Mouse (Mus musculus) heart, embryonic 12.5 days (tissue): ENCODE measurements at regions not wholly inside any gene's neighbourhood (a gene's known extent, or its start where the extent isn't known, plus 50 kb on each side); places are given as distances from the start of the nearest gene placed in this dataset.

Experiments
- ATAC-seq: fragments of 200-750 bp; cut with Nextera tagmentation; 2 replicates; pipeline ENCODE4 v1.8.0; 2017; ENCODE audit warnings: moderate TSS enrichment, moderate library complexity; ENCODE audit not compliant: insufficient number of reproducible peaks, low FRiP score
- H3K27ac ChIP-seq: fragments of 300-500 bp; sonication (generic); 2 replicates; pipeline ENCODE4 v1.5.1; 2016; ENCODE audit warnings: mild to moderate bottlenecking, moderate library complexity; ENCODE audit not compliant: poor library complexity, severe bottlenecking
- H3K27me3 ChIP-seq: fragments of 300-500 bp; sonication (generic); replicated peaks from 2 replicates; pipeline ENCODE4 v1.6.1; 2016; ENCODE audit warnings: mild to moderate bottlenecking, moderate library complexity
- H3K36me3 ChIP-seq: fragments of 300-500 bp; sonication (generic); 2 replicates; pipeline ENCODE4 v1.6.1; 2016; ENCODE audit warnings: mild to moderate bottlenecking, moderate library complexity
- H3K4me1 ChIP-seq: fragments of 300-500 bp; sonication (generic); replicated peaks from 2 replicates; pipeline ENCODE4 v1.6.1; 2016; ENCODE audit warnings: mild to moderate bottlenecking
- H3K4me2 ChIP-seq: fragments of 300-500 bp; sonication (generic); 2 replicates; pipeline ENCODE4 v1.6.1; 2016; ENCODE audit warnings: mild to moderate bottlenecking, moderate library complexity
- H3K4me3 ChIP-seq: fragments of 300-500 bp; sonication (generic); 2 replicates; pipeline ENCODE4 v1.5.1; 2016; ENCODE audit warnings: mild to moderate bottlenecking
- H3K9ac ChIP-seq: fragments of 300-500 bp; sonication (generic); 2 replicates; pipeline ENCODE4 v1.6.1; 2016; ENCODE audit warnings: mild to moderate bottlenecking, moderate library complexity
- H3K9me3 ChIP-seq: fragments of 300-500 bp; sonication (generic); replicated peaks from 2 replicates; pipeline ENCODE4 v1.6.1; 2016; ENCODE audit warnings: mild to moderate bottlenecking, moderate library complexity
- WGBS: fragments of 180-500 bp; shearing (Covaris S2); methylation state at CpG from one replicate; pipeline ENCODE4 v1.1.7; 2016; 5-methylcytosine and 5-hydroxymethylcytosine counted together

- no peak overlapping the region for H3K4me3 ChIP-seq
- no peaks in the 10 kb centered on the region for H3K27me3 ChIP-seq
- WGBS: 87% methylated on average over 4 of the region's 4 CpGs
Measured at GRCm38 (mm10) chr4:8998606-8999005, 759.8 kb upstream of the Car8 start.

GRCm38 (mm10) chr4:8992171-8992570 lies 753.3 kb upstream of the Car8 start:
- Histone ChIP-seq H3K36me3 (no peaks in the 10 kb centered on the region), H3K9ac (no peak overlapping the region), H3K27me3 (no peaks in the 10 kb centered on the region), H3K4me2 (no peak overlapping the region), H3K27ac (no peak overlapping the region), H3K9me3 (no peaks in the 10 kb centered on the region), H3K4me1 (peaks cover 35% of the 10 kb centered on the region), H3K4me3 (no peak overlapping the region)
- ATAC-seq: no peak
- 83% methylated on average over 1 of the region's 1 CpGs for WGBS

More at GRCm38 (mm10) chr4:8998606-8999005, 759.8 kb upstream of the Car8 start:
- Histone ChIP-seq H3K4me1 (peaks cover 7% of the 10 kb centered on the region; the same call in 1 of the 2 replicates), H3K4me2 (no peak overlapping the region), H3K9me3 (no peaks in the 10 kb centered on the region), H3K27ac (no peak overlapping the region), H3K9ac (no peak overlapping the region), H3K36me3 (no peaks in the 10 kb centered on the region)
- no peak for ATAC-seq

- Histone ChIP-seq H3K27ac (0 out of 2 replicates have a peak overlapping the region, but pooled peaks have one; percentile 3), H3K27me3 (no peaks in the 10 kb centered on the region), H3K4me2 (no peak overlapping the region), H3K9me3 (no peaks in the 10 kb centered on the region), H3K4me3 (no peak overlapping the region), H3K4me1 (peaks cover 38% of the 10 kb centered on the region), H3K9ac (no peak overlapping the region), H3K36me3 (no peaks in the 10 kb centered on the region)
- WGBS: 83% methylated on average over 5 of the region's 5 CpGs
- ATAC-seq: no peak
Measured at GRCm38 (mm10) chr4:8990551-8990950, 751.7 kb upstream of the Car8 start.

GRCm38 (mm10) chr4:8989614-8990013 lies 750.8 kb upstream of the Car8 start:
- no peak for ATAC-seq
- WGBS: 82% methylated on average over 6 of the region's 6 CpGs

GRCm38 (mm10) chr4:8989110-8989509 lies 750.3 kb upstream of the Car8 start:
- Histone ChIP-seq H3K9ac (no peak overlapping the region), H3K4me3 (no peak overlapping the region), H3K4me2 (no peak overlapping the region), H3K36me3 (no peaks in the 10 kb centered on the region), H3K9me3 (no peaks in the 10 kb centered on the region), H3K4me1 (peaks cover 38% of the 10 kb centered on the region), H3K27ac (no peak overlapping the region), H3K27me3 (no peaks in the 10 kb centered on the region)
- ATAC-seq: no peak
- WGBS: 83% methylated on average over 4 of the region's 4 CpGs

More at GRCm38 (mm10) chr4:8989614-8990013, 750.8 kb upstream of the Car8 start:
- Histone ChIP-seq H3K4me2 (no peak overlapping the region), H3K9ac (no peak overlapping the region), H3K4me1 (peaks cover 38% of the 10 kb centered on the region), H3K4me3 (no peak overlapping the region), H3K27ac (no peak overlapping the region), H3K27me3 (no peaks in the 10 kb centered on the region), H3K9me3 (no peaks in the 10 kb centered on the region), H3K36me3 (no peaks in the 10 kb centered on the region)

GRCm38 (mm10) chr4:8988345-8988733 lies 749.5 kb upstream of the Car8 start:
- no peaks in the 10 kb centered on the region for H3K36me3 ChIP-seq
- H3K4me1 ChIP-seq: peaks cover 38% of the 10 kb centered on the region
- H3K4me3 ChIP-seq: no peak overlapping the region
- no peaks in the 10 kb centered on the region for H3K9me3 ChIP-seq
- WGBS: 41% methylated on average over 8 of the region's 8 CpGs
- peak overlapping the region; percentile 10; the same call in 1 of the 2 replicates for H3K4me2 ChIP-seq
- H3K9ac ChIP-seq: no peak overlapping the region
- H3K27ac ChIP-seq: no peak overlapping the region
- H3K27me3 ChIP-seq: no peaks in the 10 kb centered on the region
- no peak for ATAC-seq

GRCm38 (mm10) chr4:8987544-8988344 lies 748.9 kb upstream of the Car8 start:
- Histone ChIP-seq H3K27me3 (no peaks in the 10 kb centered on the region), H3K4me2 (peak overlapping the region; percentile 10; the same call in 1 of the 2 replicates), H3K9me3 (no peaks in the 10 kb centered on the region), H3K4me1 (peaks cover 38% of the 10 kb centered on the region), H3K4me3 (no peak overlapping the region), H3K27ac (no peak overlapping the region), H3K9ac (no peak overlapping the region), H3K36me3 (no peaks in the 10 kb centered on the region)
- WGBS: 63% methylated on average over 10 of the region's 10 CpGs
- ATAC-seq: no peak

GRCm38 (mm10) chr4:8986394-8987091 lies 747.7 kb upstream of the Car8 start:
- no peaks in the 10 kb centered on the region for H3K36me3 ChIP-seq
- no peaks in the 10 kb centered on the region for H3K9me3 ChIP-seq
- H3K4me3 ChIP-seq: no peak overlapping the region
- H3K27ac ChIP-seq: no peak overlapping the region
- WGBS: 65% methylated on average over 13 of the region's 13 CpGs
- H3K4me1 ChIP-seq: peaks cover 34% of the 10 kb centered on the region
- H3K27me3 ChIP-seq: no peaks in the 10 kb centered on the region
- no peak overlapping the region for H3K4me2 ChIP-seq
- no peak for ATAC-seq
- H3K9ac ChIP-seq: no peak overlapping the region

GRCm38 (mm10) chr4:8984059-8984606 lies 745.3 kb upstream of the Car8 start:
- H3K36me3 ChIP-seq: no peaks in the 10 kb centered on the region
- H3K4me2 ChIP-seq: no peak overlapping the region
- no peak overlapping the region for H3K9ac ChIP-seq
- 88% methylated on average over 5 of the region's 5 CpGs for WGBS
- H3K9me3 ChIP-seq: no peaks in the 10 kb centered on the region
- ATAC-seq: no peak
- no peak overlapping the region for H3K4me3 ChIP-seq
- H3K27ac ChIP-seq: no peak overlapping the region
- H3K4me1 ChIP-seq: peaks cover 20% of the 10 kb centered on the region
- H3K27me3 ChIP-seq: no peaks in the 10 kb centered on the region

- no peak overlapping the region for H3K9ac ChIP-seq
- ATAC-seq: no peak
- no peaks in the 10 kb centered on the region for H3K27me3 ChIP-seq
- no peak overlapping the region for H3K4me2 ChIP-seq
- H3K9me3 ChIP-seq: no peaks in the 10 kb centered on the region
- H3K36me3 ChIP-seq: no peaks in the 10 kb centered on the region
- no peaks in the 10 kb centered on the region for H3K4me1 ChIP-seq
- H3K4me3 ChIP-seq: no peak overlapping the region
- H3K27ac ChIP-seq: no peak overlapping the region
- WGBS: 69% methylated on average over 8 of the region's 8 CpGs
Measured at GRCm38 (mm10) chr4:8978949-8979348, 740.1 kb upstream of the Car8 start.

GRCm38 (mm10) chr4:8969951-8970455 lies 731.2 kb upstream of the Car8 start:
- no peaks in the 10 kb centered on the region for H3K27me3 ChIP-seq
- no peak for ATAC-seq
- peaks cover 4% of the 10 kb centered on the region; the same call in 1 of the 2 replicates for H3K4me1 ChIP-seq
- H3K9me3 ChIP-seq: 0 out of 2 replicates have a peak, but pooled peaks cover 6% of the 10 kb centered on the region
- H3K36me3 ChIP-seq: no peaks in the 10 kb centered on the region
- H3K27ac ChIP-seq: no peak overlapping the region
- WGBS: 78% methylated on average over 5 of the region's 5 CpGs
- H3K4me2 ChIP-seq: no peak overlapping the region
- H3K4me3 ChIP-seq: no peak overlapping the region
- H3K9ac ChIP-seq: no peak overlapping the region
